Mouse (Mus musculus): ENCODE data around the gene Tfip11. TPM values are rescaled to one million over a fixed set of nuclear protein-coding genes. Genes with fewer than 3 reads are reported as not detected.
A peak's percentile ranks its signal among the peaks of the same experiment; 100 is the strongest.

Tfip11 gene
- 31.6 and 33.1 TPM in 2 replicates for polyA plus RNA-seq (2012; rRNA removed)

DNA sequence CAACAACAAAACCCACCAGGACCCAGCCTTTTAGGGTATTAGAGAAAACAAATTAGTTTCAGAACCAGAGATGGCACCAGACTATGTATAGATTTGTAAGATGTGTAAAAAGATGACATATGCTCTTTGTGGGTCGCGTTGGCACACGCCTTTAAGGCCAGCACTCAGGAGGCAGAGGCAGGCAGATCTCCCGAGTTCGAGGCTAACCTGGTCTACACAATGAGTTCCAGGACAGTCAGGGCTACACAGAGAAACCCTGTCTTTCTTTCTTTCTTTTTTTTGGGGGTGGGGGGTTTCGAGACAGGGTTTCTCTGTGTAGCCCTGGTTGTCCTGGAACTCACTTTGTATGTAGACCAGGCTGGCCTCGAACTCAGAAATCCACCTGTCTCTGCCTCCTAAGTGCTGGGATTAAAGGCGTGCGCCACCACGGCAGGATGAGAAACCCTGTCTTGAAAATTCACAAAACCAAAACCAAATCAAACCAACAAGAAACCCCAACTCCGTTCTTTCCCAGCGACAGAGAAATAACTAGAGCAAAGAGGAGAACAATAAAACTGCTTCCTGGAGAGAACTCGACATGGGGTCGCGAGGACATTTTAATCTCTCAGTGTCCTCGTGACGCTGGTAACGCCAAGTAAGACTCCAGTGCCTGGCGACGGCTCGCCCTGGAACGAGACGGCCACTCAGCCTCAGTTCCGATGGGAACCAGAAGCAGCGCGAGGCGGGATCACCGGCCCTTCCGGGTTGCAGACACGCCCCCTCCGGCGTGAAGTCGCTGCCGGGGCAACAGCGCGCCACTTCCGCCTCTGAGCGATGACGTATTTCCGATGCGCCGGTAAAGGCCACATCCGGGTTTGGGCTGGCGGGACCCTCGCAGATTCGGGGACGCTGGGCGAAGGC lies at the start of gene Tfip11:
Gene Tfip11, plus strand, starts transcription at position 813 of the 900 bp plus-strand sequence.
- Histone ChIP-seq H3K4me3 (ENCODE audit: control insufficient read depth, low read depth, low read length) (peak within 1 kb of the TSS; percentile 98), H3K4me1 (ENCODE audit: control insufficient read depth, insufficient read depth, low read length) (peaks cover 15% of the 10 kb centered on the region), H3K27me3 (ENCODE audit: control insufficient read depth, insufficient read depth, low read length) (no peaks in the 10 kb centered on the region), H3K36me3 (ENCODE audit: control insufficient read depth, insufficient read depth, low read length) (peaks cover 3% of the 10 kb centered on the region), H3K27ac (ENCODE audit: control insufficient read depth, insufficient read depth, low read depth, low read length) (peak within 1 kb of the TSS; percentile 69)
- TF ChIP-seq POLR2A (IDR thresholded peaks at IDR 0.05; ENCODE audit: control insufficient read depth, low read depth, low read length), result peak; percentile 83
- TF ChIP-seq CTCF (IDR thresholded peaks at IDR 0.05; ENCODE audit: control insufficient read depth, insufficient read depth, insufficient replicate concordance, low read depth, low read length), result no peak

GRCm38 (mm10) chr5:112276907-112277348 lies 49.2 kb upstream of the Tfip11 start:
- peaks cover 5% of the 10 kb centered on the region for H3K4me1 ChIP-seq (ENCODE audit: control insufficient read depth, insufficient read depth, low read length)
- H3K27ac ChIP-seq (ENCODE audit: control insufficient read depth, insufficient read depth, low read depth, low read length), result peak overlapping the region; percentile 89
- H3K27me3 ChIP-seq (ENCODE audit: control insufficient read depth, insufficient read depth, low read length), result no peaks in the 10 kb centered on the region
- no peaks in the 10 kb centered on the region for H3K36me3 ChIP-seq (ENCODE audit: control insufficient read depth, insufficient read depth, low read length)
- H3K4me3 ChIP-seq (ENCODE audit: control insufficient read depth, low read depth, low read length), result peak overlapping the region; percentile 97
- TF ChIP-seq POLR2A (IDR thresholded peaks at IDR 0.05; ENCODE audit: control insufficient read depth, low read depth, low read length), result no peak

GRCm38 (mm10) chr5:112277906-112278470 lies 48.2 kb upstream of the Tfip11 start:
- Histone ChIP-seq H3K27ac (ENCODE audit: control insufficient read depth, insufficient read depth, low read depth, low read length) (no peak overlapping the region), H3K36me3 (ENCODE audit: control insufficient read depth, insufficient read depth, low read length) (no peaks in the 10 kb centered on the region), H3K4me3 (ENCODE audit: control insufficient read depth, low read depth, low read length) (no peak overlapping the region), H3K27me3 (ENCODE audit: control insufficient read depth, insufficient read depth, low read length) (no peaks in the 10 kb centered on the region), H3K4me1 (ENCODE audit: control insufficient read depth, insufficient read depth, low read length) (peaks cover 5% of the 10 kb centered on the region)
- TF ChIP-seq CTCF (IDR thresholded peaks at IDR 0.05; ENCODE audit: control insufficient read depth, insufficient read depth, insufficient replicate concordance, low read depth, low read length) (no peak), POLR2A (IDR thresholded peaks at IDR 0.05; ENCODE audit: control insufficient read depth, low read depth, low read length) (no peak)

- Histone ChIP-seq H3K4me3 (ENCODE audit: control insufficient read depth, low read depth, low read length) (no peak overlapping the region), H3K4me1 (ENCODE audit: control insufficient read depth, insufficient read depth, low read length) (peaks cover 5% of the 10 kb centered on the region), H3K36me3 (ENCODE audit: control insufficient read depth, insufficient read depth, low read length) (no peaks in the 10 kb centered on the region), H3K27me3 (ENCODE audit: control insufficient read depth, insufficient read depth, low read length) (no peaks in the 10 kb centered on the region), H3K27ac (ENCODE audit: control insufficient read depth, insufficient read depth, low read depth, low read length) (no peak overlapping the region)
- no peak for TF ChIP-seq CTCF (IDR thresholded peaks at IDR 0.05; ENCODE audit: control insufficient read depth, insufficient read depth, insufficient replicate concordance, low read depth, low read length)
- TF ChIP-seq POLR2A (IDR thresholded peaks at IDR 0.05; ENCODE audit: control insufficient read depth, low read depth, low read length), result no peak
Measured at GRCm38 (mm10) chr5:112279181-112280021, 46.8 kb upstream of the Tfip11 start.

GRCm38 (mm10) chr5:112280151-112280550 lies 46.0 kb upstream of the Tfip11 start:
- Histone ChIP-seq H3K4me1 (ENCODE audit: control insufficient read depth, insufficient read depth, low read length) (peaks cover 5% of the 10 kb centered on the region), H3K27ac (ENCODE audit: control insufficient read depth, insufficient read depth, low read depth, low read length) (no peak overlapping the region)

DNA sequence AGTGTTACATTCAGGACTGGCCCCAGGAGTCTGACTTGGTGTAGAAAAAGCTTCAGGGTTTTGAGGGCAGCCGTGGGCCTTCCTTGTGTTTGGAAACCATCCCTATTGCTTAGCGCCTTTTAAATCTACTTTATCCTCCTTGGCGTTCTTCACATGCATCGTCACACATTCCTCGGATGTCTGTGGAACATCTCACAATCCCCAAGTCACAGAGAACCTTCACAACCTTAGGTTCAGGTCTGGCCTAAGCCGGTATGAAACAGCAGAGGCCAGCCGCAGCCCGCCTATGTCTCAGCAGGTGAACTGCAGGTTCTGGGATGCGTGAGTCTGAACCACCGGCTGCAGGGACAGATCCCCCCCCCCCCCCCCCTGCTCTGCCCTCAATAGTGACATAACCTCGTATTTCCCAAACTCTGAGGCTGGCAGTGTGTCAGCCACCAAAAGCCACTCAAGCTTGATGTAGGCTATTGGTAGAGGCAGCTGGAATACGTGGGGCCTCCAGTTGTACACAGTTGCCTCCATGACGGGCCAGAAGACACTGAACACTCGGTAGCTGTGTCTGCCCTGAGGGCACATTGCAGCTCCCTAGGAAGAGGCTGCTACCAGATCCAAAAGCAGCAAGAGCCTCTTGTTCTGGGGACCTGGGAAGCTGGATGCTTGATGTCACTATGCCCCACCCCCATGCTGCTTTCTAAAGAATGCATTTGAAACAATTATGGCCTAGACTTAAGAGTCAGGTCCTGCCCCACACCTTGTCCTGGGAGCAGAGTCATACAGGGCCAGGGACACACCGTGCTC lies 45.1 kb upstream of the Tfip11 start:
- Histone ChIP-seq H3K4me1 (ENCODE audit: control insufficient read depth, insufficient read depth, low read length) (peaks cover 5% of the 10 kb centered on the region), H3K27ac (ENCODE audit: control insufficient read depth, insufficient read depth, low read depth, low read length) (no peak overlapping the region)

More at GRCm38 (mm10) chr5:112280151-112280550, 46.0 kb upstream of the Tfip11 start:
- H3K27me3 ChIP-seq (ENCODE audit: control insufficient read depth, insufficient read depth, low read length), result no peaks in the 10 kb centered on the region
- no peaks in the 10 kb centered on the region for H3K36me3 ChIP-seq (ENCODE audit: control insufficient read depth, insufficient read depth, low read length)
- H3K4me3 ChIP-seq (ENCODE audit: control insufficient read depth, low read depth, low read length), result no peak overlapping the region
- TF ChIP-seq CTCF (IDR thresholded peaks at IDR 0.05; ENCODE audit: control insufficient read depth, insufficient read depth, insufficient replicate concordance, low read depth, low read length), result no peak
- no peak for TF ChIP-seq POLR2A (IDR thresholded peaks at IDR 0.05; ENCODE audit: control insufficient read depth, low read depth, low read length)

More for the DNA sequence above, 45.1 kb upstream of the Tfip11 start:
- TF ChIP-seq CTCF (IDR thresholded peaks at IDR 0.05; ENCODE audit: control insufficient read depth, insufficient read depth, insufficient replicate concordance, low read depth, low read length) (no peak), POLR2A (IDR thresholded peaks at IDR 0.05; ENCODE audit: control insufficient read depth, low read depth, low read length) (no peak)
- H3K27me3 ChIP-seq (ENCODE audit: control insufficient read depth, insufficient read depth, low read length), result no peaks in the 10 kb centered on the region
- no peaks in the 10 kb centered on the region for H3K36me3 ChIP-seq (ENCODE audit: control insufficient read depth, insufficient read depth, low read length)
- no peak overlapping the region for H3K4me3 ChIP-seq (ENCODE audit: control insufficient read depth, low read depth, low read length)
